Mouse (Mus musculus): ENCODE results near the gene Vmn2r20.
"Not testable (repeated sequence)": the region's sequence is repeated elsewhere in the genome, so short reads cannot be mapped to it uniquely, and the experiment has no call there.

The Vmn2r20 gene

GRCm38 (mm10) chr6:123418016-123418415, at the start of gene Vmn2r20:
Gene Vmn2r20, minus strand, starts transcription at chr6:123418116.
- DNase-seq = not testable (repeated sequence)

GRCm38 (mm10) chr6:123424413-123424812, 6.5 kb upstream of the Vmn2r20 start:
- not testable (repeated sequence) for DNase-seq

GRCm38 (mm10) chr6:123406918-123407665, 10.8 kb downstream of the Vmn2r20 start:
- DNase-seq = not testable (repeated sequence)

- DNase-seq = not testable (repeated sequence)
These were observed 29.1 kb downstream of the Vmn2r20 start for GRCm38 (mm10) chr6:123388824-123389223.

GRCm38 (mm10) chr6:123346141-123346540, 71.8 kb downstream of the Vmn2r20 start:
- no peak for DNase-seq

- peak; percentile 6 for DNase-seq
These were observed 77.8 kb downstream of the Vmn2r20 start for GRCm38 (mm10) chr6:123340093-123340492.

- no peak for DNase-seq
These were observed 85.4 kb downstream of the Vmn2r20 start for GRCm38 (mm10) chr6:123332503-123332902.
